In the genomic region with DNA sequence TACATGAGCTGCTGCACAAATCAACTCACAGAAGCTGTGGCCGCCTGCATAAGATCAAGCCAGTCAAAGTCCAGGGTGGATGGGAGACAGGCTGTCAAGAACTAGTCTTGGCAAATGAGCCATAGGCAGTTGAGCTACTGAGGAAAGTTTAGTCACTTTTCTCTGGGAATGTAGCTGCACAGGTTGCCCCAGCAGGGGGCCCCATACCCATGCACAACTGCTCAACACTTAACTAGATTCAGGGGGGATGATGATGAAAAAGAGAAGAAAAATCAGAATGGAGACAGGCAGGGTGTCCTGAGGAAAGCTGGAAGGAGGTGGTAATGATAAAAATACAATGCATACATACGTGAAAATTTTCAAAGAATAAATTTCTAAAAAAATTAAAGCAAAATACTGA, we compare ENCODE assay signal across 8 mouse cellular contexts. TPM values are rescaled to one million over a fixed set of nuclear protein-coding genes. Genes with fewer than 3 reads are reported as not detected.
DNase-seq lines count a peak whose midpoint lies in the region; ATAC-seq and TF ChIP-seq lines count a peak whose summit lies in the region.

No protein-coding gene starts in this region.

- H3K4me2 ChIP-seq in hindbrain, embryonic 11.5 days (replicated peaks; ENCODE audit: low read depth, low read length), result no peak overlapping the region
- no peak overlapping the region for H3K4me2 ChIP-seq in hindbrain, embryonic 16.5 days (ENCODE audit: low read length)
- H3K4me2 ChIP-seq in liver, embryonic 13.5 days, result no peak overlapping the region

- TF ChIP-seq POLR2A in embryonic fibroblast, embryonic 13.5 days (IDR thresholded peaks at IDR 0.05; ENCODE audit: low read depth, low read length), result no peak
- no peak for TF ChIP-seq POLR2A in thymus, adult 2 months (IDR thresholded peaks at IDR 0.05; ENCODE audit: control insufficient read depth, extremely low read depth, insufficient read depth, low read length, poor library complexity)

- H3K9me3 ChIP-seq in hindbrain, embryonic 11.5 days (ENCODE audit: control insufficient read depth, low read length), result no peaks in the 10 kb centered on the region
- no peaks in the 10 kb centered on the region for H3K9me3 ChIP-seq in hindbrain, embryonic 16.5 days (ENCODE audit: control insufficient read depth, low read length)
- H3K9me3 ChIP-seq in liver, embryonic 13.5 days (replicated peaks), result no peaks in the 10 kb centered on the region

- no peak overlapping the region for H3K4me3 ChIP-seq in hindbrain, embryonic 11.5 days (ENCODE audit: low read depth, low read length)
- H3K4me3 ChIP-seq in hindbrain, embryonic 16.5 days (ENCODE audit: low read length), result no peak overlapping the region
- no peak overlapping the region for H3K4me3 ChIP-seq in embryonic fibroblast, embryonic 13.5 days (ENCODE audit: insufficient read depth, low read length)
- no peak overlapping the region for H3K4me3 ChIP-seq in liver, embryonic 13.5 days (replicated peaks)
- no peak overlapping the region for H3K4me3 ChIP-seq in thymus, adult 2 months (ENCODE audit: control insufficient read depth, insufficient read depth, low read length)

- ATAC-seq in hindbrain, embryonic 11.5 days (ENCODE audit: low FRiP score), result no peak
- no peak for ATAC-seq in hindbrain, embryonic 16.5 days
- ATAC-seq in liver, embryonic 13.5 days (ENCODE audit: low read depth), result no peak
- no peak for ATAC-seq in erythroblast, adult 5-6 weeks (replicated peaks; ENCODE audit: low FRiP score, poor library complexity, severe bottlenecking)

- H3K36me3 ChIP-seq in hindbrain, embryonic 11.5 days (ENCODE audit: control insufficient read depth, insufficient read depth, low read length), result 0 out of 2 replicates have a peak, but pooled peaks cover 3% of the 10 kb centered on the region
- H3K36me3 ChIP-seq in hindbrain, embryonic 16.5 days (ENCODE audit: control insufficient read depth, insufficient read depth, low read length), result peaks cover 13% of the 10 kb centered on the region; the same call in 1 of the 2 replicates
- H3K36me3 ChIP-seq in liver, embryonic 13.5 days, result peaks cover 19% of the 10 kb centered on the region
- peaks cover 9% of the 10 kb centered on the region; the same call in 1 of the 2 replicates for H3K36me3 ChIP-seq in thymus, adult 2 months (ENCODE audit: control insufficient read depth, insufficient read depth, low read length)

- WGBS in hindbrain, embryonic 11.5 days, result 89% methylated on average over 2 of the region's 2 CpGs
- 98% methylated on average over 2 of the region's 2 CpGs for WGBS in hindbrain, embryonic 16.5 days
- 70% methylated on average over 2 of the region's 2 CpGs for WGBS in liver, embryonic 13.5 days (ENCODE audit: insufficient replicate concordance)
- WGBS in thymus, adult 2 months, result 95% methylated on average over 2 of the region's 2 CpGs

- TF ChIP-seq CTCF in embryonic fibroblast, embryonic 13.5 days (IDR thresholded peaks at IDR 0.05; ENCODE audit: borderline replicate concordance, insufficient read depth, low read length), result peak; percentile 37
- no peak for TF ChIP-seq CTCF in thymus, adult 2 months (IDR thresholded peaks at IDR 0.05; ENCODE audit: borderline replicate concordance, control insufficient read depth, extremely low read depth, insufficient read depth, low read length, poor library complexity)

- no peak overlapping the region for H3K27ac ChIP-seq in hindbrain, embryonic 11.5 days (ENCODE audit: low read depth, low read length)
- no peak overlapping the region for H3K27ac ChIP-seq in hindbrain, embryonic 16.5 days (ENCODE audit: low read depth, low read length)
- H3K27ac ChIP-seq in embryonic fibroblast, embryonic 13.5 days (ENCODE audit: insufficient read depth, low read length), result no peak overlapping the region
- H3K27ac ChIP-seq in liver, embryonic 13.5 days, result no peak overlapping the region
- H3K27ac ChIP-seq in thymus, adult 2 months (ENCODE audit: control insufficient read depth, insufficient read depth, low read length), result no peak overlapping the region

- no peak overlapping the region for H3K9ac ChIP-seq in hindbrain, embryonic 11.5 days (ENCODE audit: low read depth, low read length)
- H3K9ac ChIP-seq in hindbrain, embryonic 16.5 days (ENCODE audit: low read depth, low read length), result no peak overlapping the region
- no peak overlapping the region for H3K9ac ChIP-seq in liver, embryonic 13.5 days

- no peaks in the 10 kb centered on the region for H3K27me3 ChIP-seq in hindbrain, embryonic 11.5 days (ENCODE audit: control insufficient read depth, insufficient read depth, low read length)
- H3K27me3 ChIP-seq in hindbrain, embryonic 16.5 days (replicated peaks; ENCODE audit: control insufficient read depth, insufficient read depth, low read length), result no peaks in the 10 kb centered on the region
- H3K27me3 ChIP-seq in liver, embryonic 13.5 days, result no peaks in the 10 kb centered on the region
- no peaks in the 10 kb centered on the region for H3K27me3 ChIP-seq in thymus, adult 2 months (ENCODE audit: control insufficient read depth, insufficient read depth, low read length)

- no peaks in the 10 kb centered on the region for H3K4me1 ChIP-seq in hindbrain, embryonic 11.5 days (replicated peaks; ENCODE audit: control insufficient read depth, insufficient read depth, low read length)
- H3K4me1 ChIP-seq in hindbrain, embryonic 16.5 days (ENCODE audit: control insufficient read depth, insufficient read depth, low read depth, low read length), result no peaks in the 10 kb centered on the region
- H3K4me1 ChIP-seq in embryonic fibroblast, embryonic 13.5 days (ENCODE audit: control insufficient read depth, insufficient read depth, low read length), result no peaks in the 10 kb centered on the region
- H3K4me1 ChIP-seq in liver, embryonic 13.5 days (replicated peaks), result no peaks in the 10 kb centered on the region
- no peaks in the 10 kb centered on the region for H3K4me1 ChIP-seq in thymus, adult 2 months (replicated peaks; ENCODE audit: control insufficient read depth, insufficient read depth, low read length)

- peak; percentile 13 for DNase-seq in hindbrain, embryonic 11.5 days (ENCODE audit: low spot score)
- DNase-seq in B cell, adult 2 months, result peak; percentile 59 to 64
- DNase-seq in R1 (ENCODE audit: low read depth, low spot score), result peak; percentile 20
- DNase-seq in liver, embryonic 13.5 days, result peak; percentile 4
- DNase-seq in thymus, adult 2 months, result peak; percentile 29

RNA-seq across cellular contexts. Expression of a gene that starts 42.7 kb away (rescaled TPM):
- polyA plus RNA-seq in hindbrain, embryonic 11.5 days (2014; fragmentation: Nextera tagmentation; extraction: Ambion mirVana), result 20.7 and 25.7 TPM in 2 replicates
- polyA plus RNA-seq in hindbrain, embryonic 16.5 days (2015; fragmentation: Nextera tagmentation; extraction: Ambion mirVana), result 21.1 and 22.0 TPM in 2 replicates
- 32.3 and 32.4 TPM in 2 replicates for polyA plus RNA-seq in embryonic fibroblast, embryonic 13.5 days (2011; ENCODE audit: insufficient read length, low read depth, missing spikeins)
- polyA plus RNA-seq in liver, embryonic 13.5 days (2015; fragmentation: Nextera tagmentation; extraction: Ambion mirVana), result 4.0 and 4.9 TPM in 2 replicates
- 29.5 and 32.1 TPM in 2 replicates for polyA plus RNA-seq in thymus, adult 2 months (2012; rRNA removed)
- total RNA-seq in erythroblast, adult 5-6 weeks (2015; ENCODE audit: low replicate concordance), result 25.2 and 30.5 TPM in 2 replicates
- total RNA-seq in erythroblast, adult 5-6 weeks (2017; ENCODE audit: low replicate concordance), result 9.6 and 12.5 TPM in 2 replicates

RNA-seq across cellular contexts. Expression of a gene that starts 57.8 kb away (rescaled TPM):
- 35.4 and 38.0 TPM in 2 replicates for polyA plus RNA-seq in hindbrain, embryonic 11.5 days (2014; fragmentation: Nextera tagmentation; extraction: Ambion mirVana)
- 50.8 and 54.8 TPM in 2 replicates for polyA plus RNA-seq in hindbrain, embryonic 16.5 days (2015; fragmentation: Nextera tagmentation; extraction: Ambion mirVana)
- 42.9 and 55.8 TPM in 2 replicates for polyA plus RNA-seq in embryonic fibroblast, embryonic 13.5 days (2011; ENCODE audit: insufficient read length, low read depth, missing spikeins)
- 18.7 and 20.7 TPM in 2 replicates for polyA plus RNA-seq in liver, embryonic 13.5 days (2015; fragmentation: Nextera tagmentation; extraction: Ambion mirVana)
- 13.2 and 17.0 TPM in 2 replicates for polyA plus RNA-seq in thymus, adult 2 months (2012; rRNA removed)
- total RNA-seq in erythroblast, adult 5-6 weeks (2015; ENCODE audit: low replicate concordance), result 7.7 and 11.0 TPM in 2 replicates
- total RNA-seq in erythroblast, adult 5-6 weeks (2017; ENCODE audit: low replicate concordance), result 4.3 and 14.5 TPM in 2 replicates

Comparison
In these comparisons a context has a peak if more than half of its experiments do, and no peak if none do; other contexts are left out.
1. DNase-seq: peak in every context shown above with its lines; median percentile 62 in B cell, adult 2 months; 29 in thymus, adult 2 months; 20 in R1; 13 in hindbrain, embryonic 11.5 days; 4 in liver, embryonic 13.5 days.